Mouse (Mus musculus) G1E (cell line): ENCODE measurements around the gene Zbp1. TPM values are rescaled to one million over a fixed set of nuclear protein-coding genes. Genes with fewer than 3 reads are reported as not detected.

ENCODE experiments used
- ATAC-seq: 2 replicates; pipeline ENCODE4 v1.8.0; 2016; ENCODE audit warnings: mild to moderate bottlenecking; ENCODE audit not compliant: insufficient number of reproducible peaks, poor library complexity, low FRiP score, severe bottlenecking; ENCODE audit errors: extremely low read depth
- DNase-seq: peaks from one replicate; pipeline ENCODE4 v3.0.0; 2012; ENCODE audit warnings: low spot score
- H3K27me3 ChIP-seq: 2 replicates; pipeline ENCODE4 v1.6.1; 2012; ENCODE audit warnings: mild to moderate bottlenecking, low read length, inconsistent platforms; ENCODE audit not compliant: insufficient read depth
- H3K36me3 ChIP-seq: replicated peaks from 2 replicates; pipeline ENCODE3; 2012; ENCODE audit warnings: mild to moderate bottlenecking, inconsistent platforms
- H3K4me1 ChIP-seq: 2 replicates; pipeline ENCODE4 v1.6.1; 2012; ENCODE audit warnings: low read depth, low read length, inconsistent platforms, mixed read lengths; ENCODE audit not compliant: insufficient read depth
- H3K4me3 ChIP-seq: 2 replicates; pipeline ENCODE4 v1.5.1; 2012; ENCODE audit warnings: low read depth, mild to moderate bottlenecking, inconsistent platforms, low read length, moderate library complexity, mixed read lengths
- H3K9me3 ChIP-seq: replicated peaks from 2 replicates; pipeline ENCODE4 v1.6.1; 2012; ENCODE audit warnings: inconsistent platforms
- CTCF ChIP-seq: IDR thresholded peaks from 2 replicates; pipeline ENCODE4 v1.5.1; 2012; ENCODE audit warnings: low read depth, low read length, inconsistent platforms, mixed read lengths
- GATA1 ChIP-seq: IDR thresholded peaks from 2 replicates; pipeline ENCODE4 v1.6.1; 2012; ENCODE audit warnings: borderline replicate concordance, low read length, inconsistent platforms, mixed read lengths
- GATA2 ChIP-seq: IDR thresholded peaks from 2 replicates; pipeline ENCODE4 v1.6.1; 2012; ENCODE audit warnings: low read depth, low read length, inconsistent platforms, borderline replicate concordance
- POLR2AphosphoS5 ChIP-seq: IDR thresholded peaks from 2 replicates; pipeline ENCODE4 v1.6.1; 2012; ENCODE audit warnings: low read depth, low read length, inconsistent platforms; ENCODE audit not compliant: insufficient replicate concordance
- TAL1 ChIP-seq: conservative IDR thresholded peaks from 2 replicates; pipeline ENCODE4 v1.6.1; 2012; ENCODE audit warnings: low read depth, low read length, inconsistent platforms, mixed read lengths
- polyA plus RNA-seq: library from polyadenylated mRNA; stranded (reverse); fragments of >175 nt; gene quantifications from 2 replicates; pipeline ENCODE4 v1.2.3, GENCODE M21; 2012
- total RNA-seq, 2 experiments: library from RNA; stranded (forward) in 1 of 2; stranded (reverse) in 1 of 2; fragments of 200-1000 nt in 1 of 2; fragments of >200 nt in 1 of 2; fragmentation: Nextera tagmentation in 1 of 2; gene quantifications; 2 replicates each; pipeline ENCODE4 v1.2.3; 2014 to 2017

Zbp1 gene
- total and polyA plus RNA-seq, 3 experiments = 0.11 TPM; not detected in 2

DNA sequence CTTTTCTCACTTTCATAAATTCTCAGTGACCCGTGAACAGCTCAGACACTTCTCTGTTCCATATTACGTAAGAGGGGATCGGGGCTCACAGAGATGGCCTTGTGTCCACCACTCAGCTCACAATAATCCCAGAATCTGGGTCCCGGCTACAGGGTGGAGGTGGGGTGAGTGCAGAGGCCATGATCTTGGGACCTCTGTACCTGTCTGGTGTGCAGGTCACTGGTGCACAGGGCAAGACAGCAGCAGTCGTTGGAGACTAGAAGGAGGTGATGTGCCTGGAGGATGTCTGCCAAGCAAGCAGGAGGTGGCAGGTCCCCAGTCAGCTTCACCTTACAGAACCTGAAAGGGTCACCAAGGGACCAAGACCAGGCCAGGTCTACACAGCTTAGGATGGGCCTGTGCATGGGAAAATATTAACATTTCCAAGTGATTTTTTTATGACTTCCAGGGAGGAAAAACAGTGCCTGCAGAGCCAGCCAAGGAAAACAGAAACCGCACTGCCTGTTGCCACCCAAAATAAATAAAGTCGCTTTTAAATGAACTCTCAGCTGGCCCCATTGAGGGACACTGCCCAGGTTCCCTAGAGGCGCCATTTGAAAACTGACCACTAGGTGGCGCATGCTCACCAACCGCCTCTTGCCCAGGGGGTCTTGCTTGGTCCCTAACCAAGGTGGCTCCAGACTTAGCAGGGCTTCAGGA lies 682 bp upstream of the Zbp1 start:
- DNase-seq = no peak
- H3K9me3 ChIP-seq = peaks cover 91% of the 10 kb centered on the region
- no peaks in the 10 kb centered on the region for H3K27me3 ChIP-seq
- H3K4me1 ChIP-seq = no peaks in the 10 kb centered on the region
- no peak overlapping the region for H3K4me3 ChIP-seq
- H3K36me3 ChIP-seq = no peaks in the 10 kb centered on the region
- no peak for ATAC-seq
- TF ChIP-seq POLR2AphosphoS5 (no peak), GATA2 (no peak), GATA1 (no peak), TAL1 (no peak), CTCF (no peak)

GRCm38 (mm10) chr2:173217763-173218258 lies 912 bp downstream of the Zbp1 start:
- peaks cover 75% of the 10 kb centered on the region for H3K9me3 ChIP-seq
- TF ChIP-seq POLR2AphosphoS5 (no peak), CTCF (no peak), TAL1 (no peak), GATA1 (no peak), GATA2 (no peak)
- H3K36me3 ChIP-seq = no peaks in the 10 kb centered on the region
- no peak for DNase-seq
- ATAC-seq = no peak
- no peak overlapping the region for H3K4me3 ChIP-seq
- no peaks in the 10 kb centered on the region for H3K27me3 ChIP-seq
- H3K4me1 ChIP-seq = no peaks in the 10 kb centered on the region

- ATAC-seq (no peak), DNase-seq (no peak)
- H3K27me3 ChIP-seq = no peaks in the 10 kb centered on the region
- no peaks in the 10 kb centered on the region for H3K4me1 ChIP-seq
- H3K36me3 ChIP-seq = no peaks in the 10 kb centered on the region
- TF ChIP-seq GATA1 (no peak), POLR2AphosphoS5 (no peak), GATA2 (no peak), TAL1 (no peak), CTCF (no peak)
- no peak overlapping the region for H3K4me3 ChIP-seq
- H3K9me3 ChIP-seq = peaks cover 75% of the 10 kb centered on the region
Observed at GRCm38 (mm10) chr2:173217246-173217645, 1.5 kb downstream of the Zbp1 start.

GRCm38 (mm10) chr2:173216840-173217239 lies 1.9 kb downstream of the Zbp1 start:
- Histone ChIP-seq H3K36me3 (no peaks in the 10 kb centered on the region), H3K4me3 (no peak overlapping the region), H3K9me3 (peaks cover 75% of the 10 kb centered on the region), H3K4me1 (no peaks in the 10 kb centered on the region), H3K27me3 (no peaks in the 10 kb centered on the region)
- ATAC-seq (no peak), DNase-seq (no peak)
- no peak for TF ChIP-seq POLR2AphosphoS5
- TF ChIP-seq GATA1 = no peak

DNA sequence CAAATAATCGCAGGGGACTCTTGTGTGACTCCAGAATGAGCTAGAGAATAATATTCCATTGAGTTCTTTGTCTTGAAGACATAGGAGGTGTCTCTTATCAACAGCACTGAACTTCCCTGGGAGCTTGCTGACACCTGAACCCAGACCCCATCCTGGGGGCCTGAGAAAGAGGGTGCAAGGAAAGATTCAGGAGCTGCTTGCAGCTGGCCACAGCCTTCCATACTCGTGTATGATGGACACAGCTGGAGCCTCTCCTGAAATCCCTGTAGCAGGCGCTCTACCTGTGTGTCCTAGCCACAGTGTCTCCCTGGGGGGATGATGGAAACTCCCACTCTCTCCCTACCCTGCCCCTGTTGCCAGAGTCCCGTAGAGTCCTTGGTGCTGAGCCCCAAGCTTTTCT lies 6.5 kb downstream of the Zbp1 start:
- no peak for TF ChIP-seq GATA2
- TF ChIP-seq TAL1 = no peak
- no peak for ATAC-seq
- Histone ChIP-seq H3K4me1 (no peaks in the 10 kb centered on the region), H3K27me3 (no peaks in the 10 kb centered on the region), H3K9me3 (peaks cover 80% of the 10 kb centered on the region), H3K36me3 (no peaks in the 10 kb centered on the region), H3K4me3 (no peak overlapping the region)
- DNase-seq = no peak

DNA sequence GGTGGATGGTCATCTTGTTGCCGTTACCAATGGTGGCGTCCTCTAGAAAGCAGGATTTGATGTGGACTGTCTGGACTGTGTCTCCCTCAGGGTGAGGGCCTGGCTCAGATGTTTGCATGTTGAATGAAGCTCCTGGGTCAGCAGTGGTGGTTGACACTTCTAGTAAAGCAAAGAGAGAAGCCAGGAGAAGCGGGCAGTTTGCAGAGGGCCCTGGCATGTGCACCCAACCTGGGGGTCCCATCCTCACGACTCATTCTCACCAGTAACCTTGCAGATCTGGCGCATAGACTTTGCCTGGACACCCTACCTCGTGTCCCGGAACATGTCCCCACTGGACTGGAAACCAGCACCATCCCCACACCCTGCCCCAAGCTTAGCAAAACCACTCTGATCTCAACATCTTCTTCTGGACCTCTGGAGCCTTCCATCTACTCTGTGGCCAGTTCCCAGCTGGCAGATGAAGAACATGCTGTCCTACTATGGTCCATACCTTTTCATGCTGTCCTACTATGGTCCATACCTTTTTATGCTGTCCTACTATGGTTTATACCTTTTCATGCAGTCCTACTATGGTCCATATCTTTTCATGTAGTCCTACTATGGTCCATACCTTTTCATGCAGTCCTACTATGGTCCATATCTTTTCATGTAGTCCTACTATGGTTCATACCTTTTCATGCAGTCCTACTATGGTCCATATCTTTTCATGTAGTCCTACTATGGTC lies 9.5 kb downstream of the Zbp1 start:
- Histone ChIP-seq H3K4me3 (no peak overlapping the region), H3K27me3 (no peaks in the 10 kb centered on the region), H3K4me1 (no peaks in the 10 kb centered on the region), H3K9me3 (peaks cover 79% of the 10 kb centered on the region), H3K36me3 (no peaks in the 10 kb centered on the region)
- ATAC-seq (no peak), DNase-seq (no peak)
- TF ChIP-seq CTCF = no peak
- no peak for TF ChIP-seq GATA1
- no peak for TF ChIP-seq GATA2
